Mouse (Mus musculus): ENCODE measurements around the gene Med12l.

GRCm38 (mm10) chr3:59181134-59181533 is 175.5 kb downstream of the Med12l start:
- TF ChIP-seq CTCF (IDR thresholded peaks at IDR 0.05; ENCODE audit: low read depth, low read length) (no peak), GATA1 (IDR thresholded peaks at IDR 0.05; ENCODE audit: borderline replicate concordance, low read length) (no peak), TAL1 (conservative IDR thresholded peaks at IDR 0.05; ENCODE audit: low read depth, low read length) (no peak), GATA2 (IDR thresholded peaks at IDR 0.05; ENCODE audit: borderline replicate concordance, low read depth, low read length) (no peak), POLR2AphosphoS5 (IDR thresholded peaks at IDR 0.05; ENCODE audit: insufficient replicate concordance, low read depth, low read length) (no peak)
